Mouse (Mus musculus): Measurements from ENCODE around the gene Nelfb. TPM values are rescaled to one million over a fixed set of nuclear protein-coding genes. Genes with fewer than 3 reads are reported as not detected.

Gene Nelfb
- polyA plus RNA-seq, 1 experiment from 2014 or later: 101 TPM

DNA sequence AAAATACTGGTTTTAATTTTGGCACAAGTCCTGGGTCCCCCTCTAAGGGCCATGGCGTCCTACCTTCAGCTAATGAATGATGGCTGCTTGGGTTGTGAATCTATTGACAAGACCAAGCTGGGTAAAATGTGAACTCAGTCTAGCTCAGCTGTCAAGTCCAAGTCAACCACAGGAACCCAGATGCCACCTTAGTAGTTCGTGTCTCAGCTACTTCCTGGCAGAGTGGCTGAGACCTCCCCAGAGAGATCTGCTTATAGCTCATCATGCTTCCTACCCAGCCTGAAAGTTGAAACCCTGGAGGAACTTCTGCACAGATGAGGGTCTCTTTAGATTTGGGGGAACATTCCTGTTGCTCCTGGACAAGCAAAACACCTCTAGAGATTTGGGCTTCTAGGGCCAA lies 28.0 kb downstream of the Nelfb start:
- H3K4me2 ChIP-seq (ENCODE audit: low read length): peak overlapping the region; percentile 82
- 27% methylated on average over 2 of the region's 2 CpGs for WGBS
- no peak overlapping the region for H3K9ac ChIP-seq (replicated peaks; ENCODE audit: low read depth, low read length)
- peak overlapping the region; percentile 28; the same call in 1 of the 2 replicates for H3K27ac ChIP-seq (ENCODE audit: low read length)
- no peaks in the 10 kb centered on the region for H3K27me3 ChIP-seq (replicated peaks; ENCODE audit: control insufficient read depth, insufficient read depth, low read length)
- H3K36me3 ChIP-seq (ENCODE audit: control insufficient read depth, insufficient read depth): no peaks in the 10 kb centered on the region
- H3K4me3 ChIP-seq (replicated peaks; ENCODE audit: low read length): peak overlapping the region; percentile 70; the same call in 1 of the 2 replicates
- no peak for ATAC-seq
- H3K4me1 ChIP-seq (replicated peaks; ENCODE audit: control insufficient read depth, insufficient read depth, low read length): peaks cover 55% of the 10 kb centered on the region
- no peaks in the 10 kb centered on the region for H3K9me3 ChIP-seq (ENCODE audit: control insufficient read depth, low read length)

DNA sequence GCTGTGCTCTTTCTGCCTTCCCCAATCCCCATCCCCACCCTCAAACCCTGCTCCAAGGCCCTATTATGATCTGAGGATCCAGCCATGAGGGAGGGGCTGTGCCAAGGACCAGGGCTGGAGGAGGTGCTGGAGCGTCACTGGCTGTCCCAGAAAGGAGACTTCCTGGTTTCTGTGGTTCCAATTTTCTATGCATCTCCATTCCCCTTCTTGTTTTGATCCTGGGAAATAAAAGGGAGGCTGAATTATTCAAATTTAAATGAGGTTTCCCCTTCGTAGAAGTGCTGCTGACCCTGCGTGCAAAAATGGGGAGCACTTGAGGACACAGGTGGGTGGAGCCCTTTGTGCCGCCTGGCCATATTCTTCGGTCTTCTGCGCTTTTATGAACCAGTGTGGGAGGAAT lies 28.6 kb downstream of the Nelfb start:
- no peak for ATAC-seq
- peak overlapping the region; percentile 60 for H3K27ac ChIP-seq (ENCODE audit: low read length)

DNA sequence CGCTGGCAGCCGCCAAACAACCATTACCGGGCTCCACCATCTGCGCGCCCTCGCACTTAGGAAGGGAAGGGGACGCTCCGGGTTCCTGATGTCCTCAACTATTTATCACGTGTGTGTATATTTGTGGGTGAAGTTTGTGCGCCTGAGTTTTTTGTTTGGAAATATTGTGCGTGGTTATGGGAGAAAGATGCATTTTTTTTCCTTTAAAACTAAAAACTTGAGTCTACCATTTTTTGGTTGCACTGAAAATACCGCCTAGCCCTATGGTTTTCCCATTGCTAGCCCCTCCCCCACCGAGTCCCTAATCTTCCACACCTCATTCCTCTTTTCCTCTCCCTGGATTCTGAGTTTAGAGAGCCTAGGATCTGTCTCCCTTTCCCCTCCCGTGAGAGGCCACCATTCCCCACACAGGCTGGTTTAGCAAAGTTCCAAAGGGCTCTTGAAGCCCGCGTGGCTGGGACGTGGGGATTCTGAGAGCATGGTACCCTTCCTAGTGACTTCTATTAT lies 29.3 kb downstream of the Nelfb start:
- H3K4me1 ChIP-seq (replicated peaks; ENCODE audit: control insufficient read depth, insufficient read depth, low read length): peaks cover 69% of the 10 kb centered on the region
- peak overlapping the region; percentile 70 for H3K4me3 ChIP-seq (replicated peaks; ENCODE audit: low read length)
- H3K9ac ChIP-seq (replicated peaks; ENCODE audit: low read depth, low read length): peak overlapping the region; percentile 74
- H3K27ac ChIP-seq (ENCODE audit: low read length): peak overlapping the region; percentile 78; the same call in 1 of the 2 replicates
- no peaks in the 10 kb centered on the region for H3K36me3 ChIP-seq (ENCODE audit: control insufficient read depth, insufficient read depth)
- under 1% methylated on average over 17 of the region's 17 CpGs for WGBS
- peak overlapping the region; percentile 82 for H3K4me2 ChIP-seq (ENCODE audit: low read length)
- no peaks in the 10 kb centered on the region for H3K9me3 ChIP-seq (ENCODE audit: control insufficient read depth, low read length)
- no peaks in the 10 kb centered on the region for H3K27me3 ChIP-seq (replicated peaks; ENCODE audit: control insufficient read depth, insufficient read depth, low read length)
- no peak for ATAC-seq

More for the DNA sequence above, 28.6 kb downstream of the Nelfb start:
- no peaks in the 10 kb centered on the region for H3K36me3 ChIP-seq (ENCODE audit: control insufficient read depth, insufficient read depth)
- no peak overlapping the region; the same call in 1 of the 2 replicates for H3K9ac ChIP-seq (replicated peaks; ENCODE audit: low read depth, low read length)
- 2% methylated on average over 6 of the region's 6 CpGs for WGBS
- H3K4me2 ChIP-seq (ENCODE audit: low read length): peak overlapping the region; percentile 82
- H3K4me3 ChIP-seq (replicated peaks; ENCODE audit: low read length): peak overlapping the region; percentile 70
- no peaks in the 10 kb centered on the region for H3K27me3 ChIP-seq (replicated peaks; ENCODE audit: control insufficient read depth, insufficient read depth, low read length)
- H3K4me1 ChIP-seq (replicated peaks; ENCODE audit: control insufficient read depth, insufficient read depth, low read length): peaks cover 62% of the 10 kb centered on the region
- no peaks in the 10 kb centered on the region for H3K9me3 ChIP-seq (ENCODE audit: control insufficient read depth, low read length)

DNA sequence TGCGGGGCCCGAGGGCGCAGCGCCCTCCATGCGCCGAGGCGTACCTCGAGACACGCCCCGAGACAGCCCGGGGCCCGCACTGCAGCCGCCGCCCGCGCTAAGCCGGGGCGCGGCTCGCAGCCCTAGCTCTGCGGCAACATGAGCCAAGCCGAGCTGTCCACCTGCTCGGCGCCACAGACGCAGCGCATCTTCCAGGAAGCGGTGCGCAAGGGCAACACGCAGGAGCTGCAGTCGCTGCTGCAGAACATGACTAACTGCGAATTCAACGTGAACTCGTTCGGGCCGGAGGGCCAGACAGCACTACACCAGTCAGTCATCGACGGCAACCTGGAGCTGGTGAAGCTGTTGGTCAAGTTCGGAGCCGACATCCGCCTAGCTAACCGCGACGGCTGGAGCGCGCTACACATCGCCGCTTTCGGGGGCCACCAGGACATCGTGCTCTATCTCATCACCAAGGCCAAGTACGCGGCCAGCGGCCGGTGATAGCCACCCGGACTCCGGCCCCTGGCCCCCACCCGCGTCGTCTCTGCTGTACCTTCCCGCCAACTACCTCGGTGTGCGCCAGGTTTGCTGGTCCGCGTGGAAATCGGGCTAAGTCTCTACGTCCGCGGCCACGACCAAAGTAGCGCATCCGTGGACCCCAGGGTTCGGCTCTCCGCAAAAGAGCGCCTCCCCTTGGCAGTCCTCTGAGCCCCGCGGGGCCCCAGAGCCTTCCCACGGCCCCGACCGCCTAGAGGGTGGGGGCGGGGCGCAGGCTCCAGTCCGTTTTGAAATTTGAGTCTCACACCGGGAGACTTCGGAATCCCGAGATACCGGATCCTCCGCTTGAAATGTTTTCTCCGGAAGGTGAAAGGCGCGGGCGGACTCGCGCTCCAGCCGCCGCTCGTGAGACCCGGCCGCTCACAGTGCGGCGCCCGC lies 30.1 kb downstream of the Nelfb start:
- Histone ChIP-seq H3K27me3 (replicated peaks; ENCODE audit: control insufficient read depth, insufficient read depth, low read length) (no peaks in the 10 kb centered on the region), H3K27ac (ENCODE audit: low read length) (peak overlapping the region; percentile 78), H3K9me3 (ENCODE audit: control insufficient read depth, low read length) (no peaks in the 10 kb centered on the region), H3K9ac (replicated peaks; ENCODE audit: low read depth, low read length) (peak overlapping the region; percentile 74), H3K36me3 (ENCODE audit: control insufficient read depth, insufficient read depth) (no peaks in the 10 kb centered on the region), H3K4me3 (replicated peaks; ENCODE audit: low read length) (peak overlapping the region; percentile 70), H3K4me2 (ENCODE audit: low read length) (peak overlapping the region; percentile 82), H3K4me1 (replicated peaks; ENCODE audit: control insufficient read depth, insufficient read depth, low read length) (peaks cover 69% of the 10 kb centered on the region)
- peak; percentile 26 for ATAC-seq
- WGBS: under 1% methylated on average over 98 of the region's 100 CpGs

DNA sequence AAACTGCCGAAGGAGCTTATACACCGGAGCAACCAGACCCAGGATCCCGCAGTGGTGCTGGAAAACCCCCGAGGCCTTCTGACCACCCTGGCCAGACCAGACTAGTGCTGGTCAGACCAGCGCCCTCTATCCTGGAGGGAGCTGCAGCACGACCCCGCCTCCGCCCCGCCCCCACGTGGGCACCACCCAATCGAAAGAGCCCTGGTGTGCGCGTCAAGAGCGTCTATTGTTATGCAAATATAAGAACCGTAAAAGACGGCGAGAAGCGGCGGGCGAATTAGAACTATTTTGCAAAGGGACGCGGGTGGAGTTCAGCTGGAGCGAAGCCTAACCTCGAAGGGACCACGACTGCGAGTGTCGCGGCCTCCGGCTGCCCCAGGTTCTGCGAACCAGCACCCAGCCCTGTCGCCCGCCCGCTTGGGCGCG lies 30.8 kb downstream of the Nelfb start, which contains the start of gene Nrarp:
Gene Nrarp (plus strand): TSS at position 281 of the 426 bp plus-strand sequence.
- H3K27me3 ChIP-seq (replicated peaks; ENCODE audit: control insufficient read depth, insufficient read depth, low read length): no peaks in the 10 kb centered on the region
- ATAC-seq: peak; percentile 87
- peak within 1 kb of the TSS; percentile 78 for H3K27ac ChIP-seq (ENCODE audit: low read length)
- no peaks in the 10 kb centered on the region for H3K9me3 ChIP-seq (ENCODE audit: control insufficient read depth, low read length)
- WGBS: under 1% methylated on average over 34 of the region's 35 CpGs
- peak within 1 kb of the TSS; percentile 82 for H3K4me2 ChIP-seq (ENCODE audit: low read length)
- H3K4me3 ChIP-seq (replicated peaks; ENCODE audit: low read length): peak within 1 kb of the TSS; percentile 70
- peak within 1 kb of the TSS; percentile 74 for H3K9ac ChIP-seq (replicated peaks; ENCODE audit: low read depth, low read length)
- H3K4me1 ChIP-seq (replicated peaks; ENCODE audit: control insufficient read depth, insufficient read depth, low read length): peaks cover 69% of the 10 kb centered on the region
- no peaks in the 10 kb centered on the region for H3K36me3 ChIP-seq (ENCODE audit: control insufficient read depth, insufficient read depth)

DNA sequence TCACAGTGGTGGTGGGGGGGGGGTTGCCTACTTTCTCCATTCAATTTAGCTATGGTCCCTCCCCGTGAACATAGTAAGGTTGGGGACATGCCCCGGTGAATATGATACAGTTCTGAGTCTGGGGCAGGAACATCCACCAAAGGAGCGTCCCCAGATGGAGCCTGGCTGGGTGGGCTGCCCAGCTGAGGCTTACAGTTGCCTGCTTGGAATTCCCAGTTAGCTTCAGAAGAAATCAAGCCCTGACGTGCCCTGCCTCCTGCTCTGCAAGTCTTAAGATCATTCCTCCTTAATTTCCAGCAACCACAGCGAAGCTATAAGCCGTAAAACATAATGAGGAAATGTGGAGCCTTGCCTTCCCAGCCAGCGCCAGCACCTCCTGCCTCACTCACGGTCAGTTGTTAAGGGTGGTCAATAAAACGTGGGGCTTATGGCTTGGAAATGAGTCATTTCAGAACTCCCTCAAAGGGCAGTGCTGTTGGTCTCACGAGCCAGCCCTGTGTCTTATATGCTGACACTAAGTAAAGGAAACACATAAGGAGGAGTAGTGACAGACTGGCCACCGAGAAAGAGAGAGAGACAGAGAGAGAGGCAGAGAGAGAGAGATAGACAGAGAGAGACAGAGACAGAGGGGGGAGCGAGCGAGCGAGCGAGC lies 31.6 kb downstream of the Nelfb start:
- Histone ChIP-seq H3K27me3 (replicated peaks; ENCODE audit: control insufficient read depth, insufficient read depth, low read length) (no peaks in the 10 kb centered on the region), H3K27ac (ENCODE audit: low read length) (peak overlapping the region; percentile 78), H3K9ac (replicated peaks; ENCODE audit: low read depth, low read length) (peak overlapping the region; percentile 43; the same call in 1 of the 2 replicates), H3K9me3 (ENCODE audit: control insufficient read depth, low read length) (no peaks in the 10 kb centered on the region), H3K4me2 (ENCODE audit: low read length) (peak overlapping the region; percentile 82), H3K4me3 (replicated peaks; ENCODE audit: low read length) (peak overlapping the region; percentile 70), H3K36me3 (ENCODE audit: control insufficient read depth, insufficient read depth) (no peaks in the 10 kb centered on the region), H3K4me1 (replicated peaks; ENCODE audit: control insufficient read depth, insufficient read depth, low read length) (peaks cover 61% of the 10 kb centered on the region)
- ATAC-seq: no peak
- WGBS: 28% methylated on average over 15 of the region's 15 CpGs

DNA sequence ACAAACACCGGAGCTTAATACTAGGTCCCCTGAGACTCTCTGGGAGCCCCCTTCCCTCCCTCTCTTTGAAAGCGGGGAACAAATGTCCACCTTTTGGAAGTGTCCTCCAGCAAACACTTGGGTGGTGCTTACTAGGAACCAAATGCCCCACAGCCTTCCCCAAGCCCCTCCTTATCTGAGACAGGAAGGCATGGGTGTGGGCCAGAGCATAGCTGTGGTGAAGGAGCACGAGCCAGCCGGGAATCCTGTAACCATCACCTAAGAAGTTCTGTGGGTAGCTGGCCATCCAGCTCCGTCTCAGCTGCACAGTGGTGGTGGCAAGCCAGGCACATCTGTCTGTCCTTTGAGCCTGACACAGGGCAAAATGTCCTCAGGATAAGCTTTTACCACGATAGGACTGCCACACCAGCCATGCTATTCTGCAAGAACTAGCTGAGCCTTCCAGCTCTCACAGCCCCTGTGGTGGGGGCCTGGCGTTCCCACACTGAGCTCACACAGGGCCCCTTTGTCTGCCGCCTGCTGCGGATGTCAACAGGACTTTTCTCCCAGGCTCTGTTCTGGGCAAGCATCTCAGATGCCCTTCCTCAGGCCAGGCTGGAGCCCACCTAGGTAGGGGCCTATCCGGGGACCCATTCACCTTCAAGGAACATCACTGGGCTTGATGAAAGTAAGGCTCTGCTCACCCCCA lies 32.9 kb downstream of the Nelfb start:
- peak overlapping the region; percentile 24 for H3K9ac ChIP-seq (replicated peaks; ENCODE audit: low read depth, low read length)
- H3K27me3 ChIP-seq (replicated peaks; ENCODE audit: control insufficient read depth, insufficient read depth, low read length): no peaks in the 10 kb centered on the region
- peaks cover 57% of the 10 kb centered on the region for H3K4me1 ChIP-seq (replicated peaks; ENCODE audit: control insufficient read depth, insufficient read depth, low read length)
- ATAC-seq: peak; percentile 13; the same call in 1 of the 2 replicates
- WGBS: 10% methylated on average over 10 of the region's 10 CpGs
- 0 out of 2 replicates have a peak overlapping the region, but pooled peaks have one; percentile 14 for H3K4me2 ChIP-seq (ENCODE audit: low read length)
- no peak overlapping the region for H3K4me3 ChIP-seq (replicated peaks; ENCODE audit: low read length)
- no peaks in the 10 kb centered on the region for H3K36me3 ChIP-seq (ENCODE audit: control insufficient read depth, insufficient read depth)
- H3K27ac ChIP-seq (ENCODE audit: low read length): peak overlapping the region; percentile 64
- no peaks in the 10 kb centered on the region for H3K9me3 ChIP-seq (ENCODE audit: control insufficient read depth, low read length)

DNA sequence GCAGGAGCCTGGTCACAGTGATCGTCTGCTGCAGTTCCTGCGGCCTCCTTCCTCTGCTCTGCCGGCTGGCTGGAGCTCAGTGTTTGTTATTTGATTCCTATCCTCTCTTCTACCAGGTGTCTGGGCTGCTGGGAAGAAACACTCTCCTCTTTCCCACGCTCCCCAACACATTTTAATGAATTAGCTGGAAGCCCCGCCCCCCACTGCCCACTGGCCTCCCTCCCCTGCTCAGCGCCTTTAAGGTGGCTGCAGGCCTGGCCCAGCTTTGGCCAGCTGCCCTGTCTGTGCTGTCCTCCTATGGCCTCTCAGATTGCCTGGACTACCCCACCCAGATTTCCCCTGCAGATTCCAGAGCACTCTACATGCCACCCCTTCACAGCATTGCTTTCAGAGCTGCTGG lies 33.6 kb downstream of the Nelfb start:
- 0% methylated on average over 5 of the region's 6 CpGs for WGBS
- no peak for ATAC-seq
- Histone ChIP-seq H3K36me3 (ENCODE audit: control insufficient read depth, insufficient read depth) (no peaks in the 10 kb centered on the region), H3K4me2 (ENCODE audit: low read length) (0 out of 2 replicates have a peak overlapping the region, but pooled peaks have one; percentile 4), H3K9ac (replicated peaks; ENCODE audit: low read depth, low read length) (no peak overlapping the region), H3K4me1 (replicated peaks; ENCODE audit: control insufficient read depth, insufficient read depth, low read length) (peaks cover 50% of the 10 kb centered on the region), H3K9me3 (ENCODE audit: control insufficient read depth, low read length) (no peaks in the 10 kb centered on the region), H3K27ac (ENCODE audit: low read length) (peak overlapping the region; percentile 64), H3K27me3 (replicated peaks; ENCODE audit: control insufficient read depth, insufficient read depth, low read length) (no peaks in the 10 kb centered on the region), H3K4me3 (replicated peaks; ENCODE audit: low read length) (no peak overlapping the region)
